Comparison of ENCODE assay signal across 43 mouse cellular contexts in genomic region chr7:140032366-140032765, GRCm38 (mm10). TPM values are rescaled to one million over a fixed set of nuclear protein-coding genes. Genes with fewer than 3 reads are reported as not detected.
"Had no signal": no experiment of that assay in that cellular context is flagged by ENCODE, and none has a peak within 500 bp of the region (broad histone marks: within the 10 kb centered on the region; RNA-seq: fewer than 3 reads in every experiment).

No protein-coding gene starts in this region.

- H3K27ac ChIP-seq: heart, embryonic 10.5 days; heart, embryonic 13.5 days; heart, embryonic 15.5 days; hindbrain, embryonic 10.5 days; hindbrain, embryonic 12.5 days; hindbrain, embryonic 13.5 days; hindbrain, embryonic 14.5 days; hindbrain, embryonic 15.5 days; hindbrain, postnatal 0 days; intestine, embryonic 15.5 days; kidney, postnatal 0 days; left cerebral cortex, adult 2 months had no signal

- H3K27me3 ChIP-seq: heart, embryonic 12.5 days; heart, embryonic 13.5 days; heart, embryonic 15.5 days; hindbrain, embryonic 12.5 days; hindbrain, embryonic 13.5 days; hindbrain, embryonic 15.5 days; intestine, embryonic 15.5 days had no signal

- ATAC-seq: hindbrain, embryonic 16.5 days; hindbrain, postnatal 0 days; inflammation-experienced regulatory T-cells, adult 6 months; intestine, embryonic 15.5 days; intestine, embryonic 16.5 days; intestine, postnatal 0 days had no signal

- H3K9ac ChIP-seq: heart, embryonic 12.5 days; heart, embryonic 13.5 days; heart, embryonic 15.5 days; hindbrain, embryonic 12.5 days; hindbrain, embryonic 13.5 days; hindbrain, embryonic 14.5 days; hindbrain, embryonic 15.5 days; intestine, embryonic 15.5 days had no signal

- H3K4me2 ChIP-seq: heart, embryonic 11.5 days; heart, embryonic 12.5 days; heart, embryonic 13.5 days; heart, embryonic 15.5 days; hindbrain, embryonic 12.5 days; hindbrain, embryonic 13.5 days; hindbrain, embryonic 14.5 days; hindbrain, embryonic 15.5 days; intestine, embryonic 15.5 days had no signal

- DNase-seq: heart, postnatal 10 days; heart, postnatal 14 days; heart, postnatal 36 days; kidney, adult 11 months; kidney, adult 18-20 months; kidney, adult 2 months; kidney, adult 8-10 months; kidney, adult 9 months; kidney, postnatal 10 days; kidney, postnatal 14 days; kidney, postnatal 36 days; kidney, postnatal 4 days; layer of hippocampus, adult 9-11 months; layer of hippocampus, postnatal 36 days had no signal

- H3K9me3 ChIP-seq: heart, embryonic 10.5 days; heart, embryonic 13.5 days; heart, embryonic 15.5 days; hindbrain, embryonic 12.5 days; hindbrain, embryonic 13.5 days; hindbrain, embryonic 15.5 days; intestine, embryonic 15.5 days had no signal

- H3K4me3 ChIP-seq: heart, embryonic 10.5 days; heart, embryonic 12.5 days; heart, embryonic 13.5 days; heart, embryonic 15.5 days; hindbrain, embryonic 10.5 days; hindbrain, embryonic 12.5 days; hindbrain, embryonic 13.5 days; hindbrain, embryonic 15.5 days; intestine, embryonic 15.5 days; left cerebral cortex, adult 2 months had no signal

RNA-seq across cellular contexts. Expression of gene Msx3, which starts 16.5 kb away (rescaled TPM):
- total RNA-seq: heart, postnatal 10 days; heart, postnatal 14 days; heart, postnatal 25 days; heart, postnatal 36 days; hematopoietic stem cell, adult 5-6 weeks; layer of hippocampus, adult 8-10 months; left cerebral cortex, adult 18-20 months; left cerebral cortex, adult 2 months had no signal
- polyA plus RNA-seq: heart, embryonic 10.5 days; heart, embryonic 12.5 days; heart, embryonic 13.5 days; heart, embryonic 14.5 days; heart, embryonic 15.5 days; heart, embryonic 16.5 days; heart, postnatal 0 days; inflammation-experienced regulatory T-cells, adult 6 months; intestine, embryonic 14.5 days; intestine, embryonic 15.5 days; intestine, embryonic 16.5 days; intestine, postnatal 0 days; kidney, adult 2 months; kidney, embryonic 14.5 days; kidney, embryonic 16.5 days; kidney, postnatal 0 days; large intestine, adult 2 months had no signal

RNA-seq across cellular contexts. Expression of gene Caly, which starts 50.0 kb away (rescaled TPM):
- total RNA-seq: heart, postnatal 14 days; heart, postnatal 25 days; heart, postnatal 36 days; hematopoietic stem cell, adult 5-6 weeks had no signal
- polyA plus RNA-seq: inflammation-experienced regulatory T-cells, adult 6 months had no signal
